ENCODE assay signal across 17 mouse cellular contexts in the genomic region with DNA sequence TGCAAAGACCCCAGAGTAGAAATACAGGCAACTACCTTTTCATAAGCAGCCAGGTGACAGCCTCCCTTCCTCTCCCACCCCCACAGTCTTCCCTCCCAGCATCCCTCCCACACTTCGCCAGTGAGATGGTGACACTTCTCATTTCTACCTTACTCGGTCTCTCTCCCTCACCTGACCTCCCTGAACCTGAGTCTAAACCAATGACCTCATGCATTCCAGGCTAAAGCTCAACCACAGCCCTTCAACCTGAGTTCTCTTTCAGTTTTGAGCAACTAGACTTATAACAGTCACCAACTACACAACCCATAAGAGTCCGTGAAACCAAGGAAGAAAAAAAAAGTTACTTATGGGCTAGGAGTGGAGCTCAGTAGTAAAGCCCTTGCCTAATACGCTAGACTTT. TPM values are rescaled to one million over a fixed set of nuclear protein-coding genes. Genes with fewer than 3 reads are reported as not detected.
"Had no signal": no experiment of that assay in that cellular context is flagged by ENCODE, and none has a peak within 500 bp of the region (broad histone marks: within the 10 kb centered on the region; RNA-seq: fewer than 3 reads in every experiment).

No protein-coding gene starts in this region.

- H3K9ac ChIP-seq: limb, embryonic 13.5 days; midbrain, embryonic 15.5 days; neural tube, embryonic 12.5 days; stomach, embryonic 15.5 days had no signal

- H3K27me3 ChIP-seq: limb, embryonic 13.5 days; midbrain, embryonic 15.5 days; neural tube, embryonic 12.5 days; stomach, embryonic 15.5 days had no signal

- H3K4me3 ChIP-seq: layer of hippocampus, adult 2 months; limb, embryonic 13.5 days; midbrain, embryonic 10.5 days; midbrain, embryonic 15.5 days; neural tube, embryonic 12.5 days; stomach, embryonic 15.5 days had no signal

- H3K4me2 ChIP-seq: limb, embryonic 13.5 days; midbrain, embryonic 15.5 days; neural tube, embryonic 12.5 days; stomach, embryonic 15.5 days had no signal

- H3K4me1 ChIP-seq: limb, embryonic 13.5 days; neural tube, embryonic 12.5 days; stomach, embryonic 15.5 days had no signal

- H3K27ac ChIP-seq: limb, embryonic 13.5 days; midbrain, embryonic 10.5 days; midbrain, embryonic 15.5 days; neural tube, embryonic 12.5 days; stomach, embryonic 15.5 days had no signal

- H3K36me3 ChIP-seq: midbrain, embryonic 15.5 days; stomach, embryonic 15.5 days had no signal

- DNase-seq: kidney, postnatal 10 days; kidney, postnatal 4 days; left cerebral cortex, postnatal 4 days; lung, adult 18-20 months; retina, postnatal 1 day; right cerebral cortex, postnatal 4 days; spleen, adult 18-20 months; thymus, postnatal 36 days had no signal

- H3K9me3 ChIP-seq: midbrain, embryonic 15.5 days; stomach, embryonic 15.5 days had no signal

RNA-seq across cellular contexts. Expression of gene Col9a2, which starts 51.9 kb away (rescaled TPM):
- total RNA-seq: monocyte, adult 5-6 weeks; neutrophil, adult 5-6 weeks had no signal
- polyA plus RNA-seq: inflammation-experienced regulatory T-cells, adult 6 months had no signal
